In the genomic region with DNA sequence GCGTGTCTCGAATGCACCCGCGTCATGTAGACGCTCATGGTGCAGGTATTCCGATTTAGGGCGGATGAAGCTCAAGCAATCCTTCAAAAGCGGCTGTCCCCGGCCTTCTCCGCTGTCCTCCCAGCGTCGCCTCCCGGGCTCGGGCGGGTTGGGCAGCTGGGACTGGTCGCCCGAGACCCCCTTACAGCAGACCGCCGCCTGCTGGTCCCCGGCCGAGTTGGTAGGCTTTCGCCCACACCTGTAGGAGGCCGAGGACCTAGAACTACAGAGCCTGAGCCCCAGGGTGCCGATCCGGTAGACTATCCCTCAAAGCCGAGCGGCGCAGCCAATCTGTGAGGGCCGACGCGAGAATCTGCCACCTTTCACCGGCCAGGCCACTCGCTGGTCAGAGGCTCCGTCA, we compare ENCODE assay signal across 8 mouse cellular contexts. TPM values are rescaled to one million over a fixed set of nuclear protein-coding genes. Genes with fewer than 3 reads are reported as not detected.
DNase-seq lines count a peak whose midpoint lies in the region; ATAC-seq and TF ChIP-seq lines count a peak whose summit lies in the region.

Tuba4a (minus strand) TSS at position 335 of the 400 bp plus-strand sequence.

- H3K4me1 ChIP-seq in embryonic facial prominence, embryonic 12.5 days, result peaks cover 9% of the 10 kb centered on the region; the same call in 1 of the 2 replicates
- peaks cover 24% of the 10 kb centered on the region for H3K4me1 ChIP-seq in heart, embryonic 13.5 days
- 0 out of 2 replicates have a peak, but pooled peaks cover 2% of the 10 kb centered on the region for H3K4me1 ChIP-seq in stomach, postnatal 0 days (replicated peaks; ENCODE audit: control insufficient read depth, insufficient read depth)

- H3K4me3 ChIP-seq in C2C12 (ENCODE audit: insufficient read depth, poor library complexity, severe bottlenecking), result peak within 1 kb of the TSS; percentile 91
- H3K4me3 ChIP-seq in embryonic facial prominence, embryonic 12.5 days, result peak within 1 kb of the TSS; percentile 50
- H3K4me3 ChIP-seq in heart, embryonic 13.5 days, result peak within 1 kb of the TSS; percentile 68
- peak within 1 kb of the TSS; percentile 52 for H3K4me3 ChIP-seq in stomach, postnatal 0 days (ENCODE audit: low read depth, low read length)

- peak within 1 kb of the TSS; percentile 39 for H3K9ac ChIP-seq in embryonic facial prominence, embryonic 12.5 days
- peak within 1 kb of the TSS; percentile 83 for H3K9ac ChIP-seq in heart, embryonic 13.5 days
- H3K9ac ChIP-seq in stomach, postnatal 0 days (ENCODE audit: low read length), result peak within 1 kb of the TSS; percentile 69

- no peak for TF ChIP-seq CTCF in C2C12 (IDR thresholded peaks at IDR 0.05; ENCODE audit: control insufficient read depth, insufficient read depth, insufficient read length)
- TF ChIP-seq CTCF in stomach, postnatal 0 days (IDR thresholded peaks at IDR 0.05; ENCODE audit: low read depth), result peak; percentile 50

- H3K36me3 ChIP-seq in C2C12 (ENCODE audit: control insufficient read depth, insufficient read depth), result peaks cover 30% of the 10 kb centered on the region
- peaks cover 6% of the 10 kb centered on the region for H3K36me3 ChIP-seq in embryonic facial prominence, embryonic 12.5 days
- peaks cover 17% of the 10 kb centered on the region for H3K36me3 ChIP-seq in heart, embryonic 13.5 days
- no peaks in the 10 kb centered on the region for H3K36me3 ChIP-seq in stomach, postnatal 0 days (ENCODE audit: control insufficient read depth, insufficient read depth, low read length)

- no peak for TF ChIP-seq EP300 in stomach, postnatal 0 days (optimal IDR thresholded peaks at IDR 0.05)

- peak within 1 kb of the TSS; percentile 71 for H3ac ChIP-seq in C2C12 (ENCODE audit: control insufficient read depth, insufficient read length, low read depth)

- no peaks in the 10 kb centered on the region for H3K9me3 ChIP-seq in embryonic facial prominence, embryonic 12.5 days
- no peaks in the 10 kb centered on the region for H3K9me3 ChIP-seq in heart, embryonic 13.5 days
- no peaks in the 10 kb centered on the region for H3K9me3 ChIP-seq in stomach, postnatal 0 days (ENCODE audit: control insufficient read depth, low read length)

- H3K27ac ChIP-seq in embryonic facial prominence, embryonic 12.5 days, result no peak within 1 kb of the TSS
- peak within 1 kb of the TSS; percentile 54 for H3K27ac ChIP-seq in heart, embryonic 13.5 days (replicated peaks)
- peak within 1 kb of the TSS; percentile 83 for H3K27ac ChIP-seq in stomach, postnatal 0 days (replicated peaks)

- peaks cover 47% of the 10 kb centered on the region for H3K79me2 ChIP-seq in C2C12 (ENCODE audit: control insufficient read depth, insufficient read depth)

- peak within 1 kb of the TSS; percentile 92 for H3K4me2 ChIP-seq in embryonic facial prominence, embryonic 12.5 days (replicated peaks)
- H3K4me2 ChIP-seq in heart, embryonic 13.5 days, result peak within 1 kb of the TSS; percentile 99
- peak within 1 kb of the TSS; percentile 98 for H3K4me2 ChIP-seq in stomach, postnatal 0 days (replicated peaks; ENCODE audit: low read depth)

- H3K27me3 ChIP-seq in C2C12 (ENCODE audit: control insufficient read depth, insufficient read depth, insufficient read length), result no peaks in the 10 kb centered on the region
- peaks cover 62% of the 10 kb centered on the region for H3K27me3 ChIP-seq in embryonic facial prominence, embryonic 12.5 days
- peaks cover 72% of the 10 kb centered on the region for H3K27me3 ChIP-seq in heart, embryonic 13.5 days (replicated peaks)
- no peaks in the 10 kb centered on the region for H3K27me3 ChIP-seq in stomach, postnatal 0 days (ENCODE audit: control insufficient read depth, insufficient read depth, low read length)

- H3K79me3 ChIP-seq in C2C12 (ENCODE audit: low read depth), result peaks cover 28% of the 10 kb centered on the region

- ATAC-seq in cerebellum, adult (ENCODE audit: insufficient number of reproducible peaks, low FRiP score, low TSS enrichment), result peak; percentile 10; the same call in 1 of the 2 replicates
- ATAC-seq in embryonic facial prominence, embryonic 12.5 days (ENCODE audit: insufficient number of reproducible peaks, insufficient read depth, low FRiP score, low TSS enrichment), result no peak; the same call in 1 of the 2 replicates
- ATAC-seq in heart, embryonic 13.5 days (ENCODE audit: extremely low read depth, insufficient number of reproducible peaks, low FRiP score, low TSS enrichment), result 0 out of 2 replicates have a peak, but pooled peaks have one; percentile 6
- ATAC-seq in megakaryocyte, adult 5-6 weeks (ENCODE audit: poor library complexity, severe bottlenecking), result peak; percentile 1; the same call in 1 of the 2 replicates
- peak; percentile 37; the same call in 1 of the 2 replicates for ATAC-seq in stomach, postnatal 0 days (ENCODE audit: low FRiP score, low TSS enrichment)

- WGBS in embryonic facial prominence, embryonic 12.5 days, result under 1% methylated on average over 34 of the region's 34 CpGs
- WGBS in heart, embryonic 13.5 days, result 1% methylated on average over 34 of the region's 34 CpGs
- 2% methylated on average over 33 of the region's 34 CpGs for WGBS in stomach, postnatal 0 days

- no peak for DNase-seq in cerebellum, adult 11 months
- DNase-seq in layer of hippocampus, postnatal 10 days (ENCODE audit: low spot score in 2 of 2), result no peak
- DNase-seq in stomach, postnatal 0 days (ENCODE audit: low spot score), result peak; percentile 63

TF ChIP-seq in C2C12, 6 proteins besides CTCF, POLR2A, EP300 and RAD21:
- no peak for TF ChIP-seq USF1 (IDR thresholded peaks at IDR 0.05; ENCODE audit: low read depth)
- no peak for TF ChIP-seq FOSL1 (IDR thresholded peaks at IDR 0.05; ENCODE audit: insufficient read depth, low read length, poor library complexity, severe bottlenecking)
- TF ChIP-seq MYOG (IDR thresholded peaks at IDR 0.05; ENCODE audit: control insufficient read depth, extremely low read depth, insufficient read length), result no peak

RNA-seq across cellular contexts. Expression of gene Tuba4a, which starts in this region (rescaled TPM):
- polyA plus RNA-seq in C2C12 (2012; fragmentation: generic; extraction: Trizol), result 167 TPM
- polyA plus RNA-seq in embryonic facial prominence, embryonic 12.5 days (2016; fragmentation: Nextera tagmentation; extraction: Ambion mirVana), result 16.2 and 18.7 TPM in 2 replicates
- 43.3 and 45.1 TPM in 2 replicates for polyA plus RNA-seq in heart, embryonic 13.5 days (2015; fragmentation: Nextera tagmentation; extraction: Ambion mirVana)
- total RNA-seq in layer of hippocampus, postnatal 10 days (2021), result 100 to 1,000 TPM; 348 to 373 TPM
- total RNA-seq in megakaryocyte, adult 5-6 weeks (2015), result 373 and 391 TPM in 2 replicates
- total RNA-seq in megakaryocyte, adult 5-6 weeks (2017), result 160 and 168 TPM in 2 replicates
- 314 and 325 TPM in 2 replicates for polyA plus RNA-seq in stomach, postnatal 0 days (2015; fragmentation: Nextera tagmentation; extraction: Ambion mirVana)
